Mouse (Mus musculus) adrenal gland, postnatal 14 days (tissue): Measurements from ENCODE around the gene Kcnk5. TPM values are rescaled to one million over a fixed set of nuclear protein-coding genes. Genes with fewer than 3 reads are reported as not detected.

ENCODE experiments used
- DNase-seq: peaks from one replicate; pipeline ENCODE4 v3.0.0; 2021; ENCODE audit warnings: mixed read lengths
- total RNA-seq: library from RNA; stranded (reverse); gene quantifications from 2 replicates; pipeline ENCODE4 v1.2.3, GENCODE M21; 2021

The Kcnk5 gene
- total RNA-seq, 1 experiment from 2014 or later: 14.2 TPM

DNA sequence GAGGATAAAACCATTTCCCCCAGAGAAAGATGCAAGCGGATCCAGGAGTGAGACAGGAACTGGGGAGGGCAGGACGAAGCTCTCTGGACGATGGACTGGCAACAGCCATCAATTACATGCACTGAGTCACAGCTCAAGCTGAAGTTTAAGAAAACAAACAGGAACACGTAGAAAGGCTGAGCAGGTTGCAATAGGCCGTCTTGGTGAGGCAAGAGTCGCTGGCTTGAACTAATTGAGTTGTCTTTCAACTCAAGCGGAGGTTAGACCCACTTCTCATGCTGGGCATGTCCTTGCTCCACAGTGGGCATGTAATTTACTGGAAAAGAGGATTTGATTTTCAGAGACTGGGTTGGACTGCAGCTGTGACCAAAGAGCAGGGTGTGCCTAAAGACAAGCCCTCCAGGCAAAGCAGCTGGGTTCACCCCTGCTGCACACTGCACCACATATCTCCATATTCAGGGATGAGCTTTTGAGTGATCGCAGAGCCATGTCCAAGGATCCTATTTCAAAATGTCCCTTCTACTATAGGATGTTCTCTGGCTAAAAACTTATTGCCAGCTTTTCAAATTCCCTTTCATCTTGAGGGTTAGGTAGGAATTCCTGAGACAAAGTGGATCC, 19.6 kb upstream of the Kcnk5 start:
- DNase-seq: peak; percentile 44

DNA sequence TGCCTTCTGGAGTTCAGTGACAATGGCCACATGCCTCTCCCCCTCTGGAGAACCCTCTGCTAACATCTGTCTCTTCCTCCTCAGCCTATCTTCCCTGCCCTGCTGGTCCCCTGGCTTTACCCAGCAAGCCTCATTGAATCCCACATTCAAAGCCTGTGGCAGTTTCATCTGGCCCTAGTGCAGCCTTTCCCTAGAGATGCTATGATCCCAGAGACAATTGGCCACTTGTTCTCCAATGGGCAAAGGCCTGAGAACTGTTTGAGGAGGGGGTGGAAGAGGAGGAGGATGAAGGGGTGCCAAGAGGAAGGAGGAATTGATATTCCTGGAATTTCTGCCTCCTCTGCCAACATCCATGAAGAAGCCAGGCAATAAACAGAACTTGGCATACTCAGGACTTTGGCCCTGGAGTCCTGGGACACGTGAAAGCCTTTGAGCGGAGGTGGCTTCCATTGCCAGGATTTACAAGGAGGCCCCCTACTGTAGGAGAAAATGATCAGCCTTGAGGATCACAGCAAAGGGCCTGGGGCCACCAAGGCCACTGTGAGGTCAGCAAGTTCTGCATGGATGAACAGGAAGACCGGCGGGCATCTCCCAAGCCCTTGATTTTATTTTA, 11.6 kb upstream of the Kcnk5 start:
- no peak for DNase-seq

DNA sequence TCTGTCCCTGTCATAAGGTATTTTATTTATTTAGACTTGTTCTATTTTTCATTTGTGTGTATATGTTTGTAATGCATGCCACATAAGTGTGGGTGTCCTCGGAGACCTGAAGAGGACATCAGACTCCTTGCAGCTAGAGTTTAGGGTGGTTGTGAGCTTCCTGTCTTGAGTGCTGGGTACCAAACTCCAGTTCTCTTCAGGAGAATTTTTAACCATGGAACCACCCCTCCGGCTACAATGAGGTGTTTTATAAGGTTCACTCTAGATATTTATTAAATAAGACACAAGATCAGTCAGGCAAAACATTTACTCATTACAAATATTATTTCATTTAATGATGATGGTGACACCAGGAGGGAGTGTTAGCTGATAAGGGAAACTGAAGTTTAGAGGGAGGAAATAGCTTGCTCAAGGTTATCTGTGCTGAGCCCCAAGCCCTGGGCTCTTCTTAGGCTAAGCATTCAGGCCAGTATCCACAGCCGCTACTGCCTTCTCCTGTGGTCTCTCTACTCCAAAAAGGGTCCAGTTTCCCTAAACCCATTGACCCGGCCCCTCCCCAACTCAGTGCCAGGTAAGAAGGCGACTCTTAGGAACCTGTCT, 9.6 kb upstream of the Kcnk5 start:
- no peak for DNase-seq

DNA sequence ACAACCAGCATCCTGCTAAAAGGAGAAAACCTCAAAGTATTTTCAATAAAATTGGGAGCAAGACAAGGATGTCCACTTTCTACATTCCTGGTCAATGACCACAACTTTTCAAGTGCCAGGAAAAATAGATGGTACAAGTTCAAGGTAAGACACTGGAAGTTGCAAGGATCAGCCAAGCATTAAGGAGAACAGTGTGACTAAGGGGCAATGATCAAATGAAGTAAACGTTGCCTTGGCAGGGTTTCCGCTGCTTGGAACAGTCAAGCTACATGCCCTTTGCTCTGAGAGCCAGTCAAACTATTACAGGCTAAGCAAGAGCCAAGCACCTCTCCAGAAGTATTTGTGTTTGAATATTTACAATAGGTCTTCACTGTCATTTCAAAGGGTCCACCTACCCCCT, 8.1 kb upstream of the Kcnk5 start:
- peak; percentile 18 for DNase-seq

DNA sequence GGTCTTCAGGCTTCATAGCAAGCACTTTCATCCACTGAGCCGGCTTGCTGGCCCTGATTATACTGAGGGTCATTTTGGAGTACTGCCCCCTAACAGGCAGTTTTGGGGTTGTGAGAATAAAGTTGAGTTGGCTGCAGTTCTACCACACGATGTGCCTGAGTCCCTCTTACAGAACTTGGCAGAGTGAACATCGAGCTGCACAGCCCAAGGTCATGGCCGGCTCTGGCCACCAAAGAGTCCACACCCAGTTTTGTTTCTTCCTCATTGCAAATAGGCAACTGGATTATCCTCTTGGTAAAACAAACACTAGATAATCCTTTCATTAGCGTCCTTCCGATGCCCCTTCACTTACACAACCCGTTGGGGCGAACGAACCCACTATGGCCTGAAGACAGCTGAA, 3.8 kb upstream of the Kcnk5 start:
- peak; percentile 42 for DNase-seq

DNA sequence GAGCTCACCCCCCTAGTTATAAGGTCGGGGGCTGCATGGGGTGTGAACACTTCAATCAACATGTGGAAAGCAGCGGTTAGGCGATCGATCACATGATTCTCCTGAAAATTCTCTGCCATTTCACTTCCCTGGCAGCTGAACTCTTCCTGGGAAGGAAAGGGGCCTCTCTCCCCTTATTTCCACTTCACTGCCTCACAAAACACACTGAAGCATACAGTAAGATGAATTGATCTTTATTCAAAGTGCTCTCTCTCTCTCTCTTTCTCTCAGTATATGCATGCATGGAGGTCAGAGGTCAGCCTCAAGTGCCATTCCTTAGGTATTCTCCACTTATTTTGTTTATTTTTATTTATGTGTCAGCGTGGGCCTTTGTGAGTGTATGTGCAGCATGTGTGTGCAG, 2.1 kb upstream of the Kcnk5 start:
- no peak for DNase-seq

DNA sequence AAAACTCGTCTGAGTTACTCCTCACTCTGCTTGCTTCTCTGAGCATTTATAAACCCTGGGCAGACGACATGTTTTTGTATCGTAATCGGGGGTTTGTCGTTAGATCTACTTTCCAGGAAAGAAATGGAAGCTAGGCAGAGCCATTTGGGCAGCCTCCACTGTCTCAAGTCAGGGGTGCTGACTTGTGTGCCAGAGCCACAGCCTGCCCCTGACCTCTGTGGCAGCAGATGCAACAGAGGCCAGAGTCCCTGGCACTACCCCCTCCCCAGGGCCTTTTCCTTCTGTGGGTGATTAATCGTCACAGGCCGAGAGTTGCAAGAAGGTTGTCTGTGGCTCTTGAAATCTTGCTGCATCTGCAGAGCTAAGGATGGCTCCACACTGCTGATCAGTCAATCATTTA, 987 bp upstream of the Kcnk5 start:
- DNase-seq: no peak

DNA sequence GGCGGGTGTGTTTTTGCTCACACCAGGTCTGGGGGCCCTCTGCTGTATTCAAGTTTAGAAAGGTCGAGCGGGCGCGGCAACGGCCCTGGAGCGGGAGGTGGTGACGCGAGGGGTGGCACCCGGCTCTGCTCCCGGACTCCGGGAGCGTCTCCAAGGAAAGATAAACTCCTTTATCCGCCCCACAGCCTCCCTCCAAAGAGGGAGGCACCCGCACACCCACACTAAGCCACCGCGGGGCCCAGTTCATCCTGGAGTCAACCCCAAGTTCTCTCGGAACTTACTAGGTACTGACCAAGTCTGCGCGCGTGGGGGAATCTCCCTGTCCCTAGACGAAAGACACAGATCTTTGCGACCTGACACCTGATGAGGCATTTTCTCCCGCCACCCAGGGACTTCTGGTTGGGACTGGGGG, 852 bp downstream of the Kcnk5 start:
- DNase-seq: peak; percentile 63

DNA sequence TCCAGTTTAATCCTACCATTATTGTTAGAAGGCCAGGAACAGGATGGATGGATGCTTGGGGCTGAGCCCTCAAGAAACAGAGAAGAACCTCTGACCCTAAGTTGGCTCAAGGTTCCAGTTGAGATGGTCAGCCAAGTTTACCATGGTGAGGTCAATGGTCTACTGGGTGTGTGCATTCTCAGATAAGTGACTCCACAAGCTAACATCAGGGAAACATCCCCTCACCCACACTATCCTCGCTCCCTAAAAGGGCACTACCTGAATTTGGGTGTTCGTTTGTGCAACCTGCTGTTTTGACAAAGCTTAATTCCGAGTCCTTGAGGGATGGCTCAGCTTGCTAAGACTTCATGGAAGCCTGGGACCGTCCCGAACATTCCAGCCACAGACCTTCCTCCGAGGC, 1.3 kb downstream of the Kcnk5 start:
- no peak for DNase-seq

DNA sequence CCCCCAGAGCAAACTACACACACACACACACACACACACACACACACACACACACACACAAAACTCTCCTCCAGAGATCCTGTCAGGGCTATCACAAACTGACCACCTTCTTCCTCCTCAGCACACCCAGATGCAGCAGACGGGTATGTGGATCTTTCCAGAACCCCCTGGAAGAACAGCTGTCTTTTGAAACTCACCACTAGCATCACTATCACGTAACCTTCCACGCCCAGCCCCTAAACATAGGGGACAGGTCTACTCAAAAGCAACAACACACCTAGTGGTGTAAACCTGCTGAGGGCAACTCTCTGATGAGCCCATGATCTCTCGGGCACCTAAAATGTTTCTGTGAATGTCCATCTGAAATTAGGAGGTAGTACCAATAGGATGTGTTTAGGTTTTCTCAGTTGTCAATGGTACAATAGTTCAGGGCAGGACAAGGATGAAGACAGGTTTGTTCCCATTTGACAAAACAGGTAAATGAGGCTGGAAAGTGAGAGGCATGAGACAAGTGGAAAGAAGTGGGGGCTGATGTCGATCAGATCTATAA, 1.8 kb downstream of the Kcnk5 start:
- no peak for DNase-seq

DNA sequence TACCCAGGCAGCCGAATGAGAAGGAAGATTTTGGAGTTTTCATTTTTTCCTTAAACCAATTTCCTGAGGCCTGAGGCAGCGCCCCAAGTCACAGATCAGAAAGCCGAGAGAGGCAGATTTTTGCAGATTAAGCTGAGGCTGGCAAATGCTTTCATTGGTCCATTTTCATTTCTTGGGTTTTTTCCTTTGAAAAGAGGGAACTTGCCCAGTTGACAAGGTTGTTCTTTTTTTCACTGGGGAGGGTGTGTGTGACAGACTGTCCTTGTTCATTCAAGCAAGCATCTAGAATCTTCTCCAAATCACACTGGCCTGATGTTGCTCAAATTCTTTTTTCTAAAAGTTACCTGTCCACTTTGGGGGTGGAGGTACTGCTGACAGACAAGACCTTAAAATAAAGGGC, 2.5 kb downstream of the Kcnk5 start:
- no peak for DNase-seq

DNA sequence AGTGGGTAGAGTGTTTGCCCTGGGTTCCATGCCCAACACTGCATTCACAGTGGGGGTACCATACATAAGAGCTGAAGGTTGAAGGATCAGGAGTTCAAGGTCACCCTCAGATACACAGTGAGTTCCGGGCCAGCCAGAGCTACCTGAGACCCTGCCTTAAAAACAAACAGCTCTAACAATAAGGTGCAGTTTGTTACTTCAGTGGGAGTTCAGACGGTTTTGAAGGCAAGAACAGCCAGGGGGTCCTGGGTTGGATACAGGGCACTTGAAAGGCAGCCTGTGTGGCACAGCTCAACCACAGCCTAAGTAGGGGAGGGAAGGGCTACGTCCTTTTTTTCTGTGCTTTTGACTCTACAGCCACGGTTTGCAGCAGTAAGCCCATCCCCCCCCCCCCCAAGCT, 3.0 kb downstream of the Kcnk5 start:
- no peak for DNase-seq

DNA sequence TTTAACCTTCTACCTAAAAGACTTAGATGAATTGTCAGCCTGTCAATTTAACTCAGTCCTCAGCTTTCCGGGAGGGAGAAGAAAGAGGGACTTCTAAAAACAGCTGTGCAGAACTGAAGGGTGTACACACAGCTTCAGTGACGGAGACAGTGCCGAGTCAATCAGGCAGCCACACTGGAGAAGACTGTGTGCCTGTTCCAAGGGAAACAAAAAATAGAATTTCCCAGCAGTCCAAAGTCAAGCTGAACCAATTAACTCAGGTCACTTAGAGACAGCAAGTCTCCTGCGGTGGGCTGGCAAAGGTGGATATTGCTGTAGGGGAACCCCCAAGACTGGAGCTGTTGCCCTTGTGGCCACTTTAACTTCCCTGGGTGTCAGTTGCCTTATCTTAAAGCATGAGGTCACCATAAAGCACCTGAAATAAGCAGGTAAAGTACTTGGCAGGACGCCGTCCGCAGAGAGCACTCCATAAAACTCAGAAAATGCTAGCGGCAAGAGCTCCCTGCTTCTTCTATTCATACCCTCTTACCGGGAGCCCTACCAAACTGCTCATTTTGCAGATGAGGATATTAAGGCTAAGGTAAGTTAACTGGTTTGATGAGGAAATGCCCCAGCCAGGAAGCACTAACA, 4.0 kb downstream of the Kcnk5 start:
- DNase-seq: no peak

DNA sequence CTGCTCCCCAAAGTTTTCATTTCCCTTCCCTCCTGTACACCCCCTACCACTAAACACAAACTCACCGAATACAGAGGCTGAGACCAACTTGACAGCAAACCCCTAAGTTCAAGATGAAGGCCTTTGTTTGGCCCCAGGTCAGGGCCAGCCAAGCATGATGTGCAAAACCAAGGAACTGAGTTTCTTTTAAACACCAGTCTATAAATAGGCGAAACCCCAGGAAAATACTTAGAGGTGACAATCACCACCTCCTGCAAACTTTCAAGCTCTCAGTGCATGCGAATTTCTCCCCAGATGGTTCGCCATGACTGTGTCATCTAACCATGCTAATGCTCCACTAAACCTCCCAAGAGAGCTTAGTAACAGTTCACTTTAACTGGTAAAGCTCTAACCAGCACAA, 5.9 kb downstream of the Kcnk5 start:
- no peak for DNase-seq

DNA sequence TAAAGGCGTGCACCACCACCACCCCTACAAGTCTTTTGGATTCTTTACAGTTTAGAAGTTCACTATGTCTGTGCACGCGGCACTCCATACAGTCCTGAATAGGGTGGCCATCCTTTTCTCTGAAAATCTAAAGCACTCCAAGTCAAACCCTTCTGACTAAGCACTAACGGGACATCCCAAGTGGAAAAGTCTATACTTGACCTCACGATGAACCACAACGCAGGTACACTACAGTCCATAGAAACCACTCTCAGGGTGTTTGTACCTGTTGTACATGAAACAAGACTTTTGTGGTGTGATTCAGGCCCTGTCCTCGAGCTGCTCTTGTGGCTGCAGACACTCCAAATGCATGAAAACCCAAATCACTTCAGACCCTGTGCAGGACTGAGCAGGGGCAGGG, 6.5 kb downstream of the Kcnk5 start:
- DNase-seq: no peak

DNA sequence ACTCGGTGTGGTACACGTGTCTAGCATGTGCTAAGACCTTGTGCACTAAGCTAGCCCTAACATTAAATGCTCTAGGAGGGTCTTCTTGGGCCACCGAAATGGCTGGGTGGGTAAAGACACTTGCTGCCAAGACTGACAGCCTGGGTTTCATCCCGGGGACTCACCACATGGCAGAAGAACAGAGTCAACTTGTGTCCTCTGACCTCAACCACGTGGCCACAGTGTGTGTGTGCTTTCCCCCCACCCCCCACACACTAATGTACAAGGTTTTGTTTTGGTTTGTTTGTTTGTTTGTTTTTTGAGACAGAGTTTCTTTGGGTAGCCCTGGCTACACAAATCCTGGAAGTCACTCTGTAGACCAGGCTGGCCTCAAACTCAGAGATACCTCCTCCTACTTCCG, 6.9 kb downstream of the Kcnk5 start:
- DNase-seq: no peak

DNA sequence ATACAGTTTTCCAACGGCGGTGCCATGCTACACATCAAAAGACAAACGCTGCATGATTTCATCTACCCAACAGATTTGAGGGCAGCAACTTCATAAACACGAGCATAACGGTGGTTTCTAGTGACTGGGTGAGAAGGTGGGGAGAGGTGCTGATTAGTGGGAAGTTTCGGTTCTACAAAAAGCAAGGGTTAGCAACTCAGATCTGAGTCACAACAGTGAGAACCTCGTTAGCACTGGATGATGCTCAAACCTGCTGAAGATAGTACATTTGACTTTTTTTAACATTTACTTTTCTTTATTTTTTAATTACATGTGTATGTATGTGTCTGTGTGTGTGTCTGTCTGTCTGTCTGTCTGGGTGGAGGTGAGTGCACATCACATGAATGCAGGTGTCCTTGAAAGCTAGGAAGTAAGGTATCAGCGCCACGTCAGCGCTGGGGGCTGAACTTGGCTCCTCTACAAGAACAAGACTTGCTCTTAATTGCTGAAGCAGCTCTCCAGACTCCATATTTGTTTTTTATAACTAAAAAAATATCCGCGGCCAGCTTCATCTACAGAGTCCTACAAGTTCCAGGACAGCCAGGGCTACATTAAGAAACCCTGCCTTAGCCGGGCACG, 7.6 kb downstream of the Kcnk5 start:
- no peak for DNase-seq

DNA sequence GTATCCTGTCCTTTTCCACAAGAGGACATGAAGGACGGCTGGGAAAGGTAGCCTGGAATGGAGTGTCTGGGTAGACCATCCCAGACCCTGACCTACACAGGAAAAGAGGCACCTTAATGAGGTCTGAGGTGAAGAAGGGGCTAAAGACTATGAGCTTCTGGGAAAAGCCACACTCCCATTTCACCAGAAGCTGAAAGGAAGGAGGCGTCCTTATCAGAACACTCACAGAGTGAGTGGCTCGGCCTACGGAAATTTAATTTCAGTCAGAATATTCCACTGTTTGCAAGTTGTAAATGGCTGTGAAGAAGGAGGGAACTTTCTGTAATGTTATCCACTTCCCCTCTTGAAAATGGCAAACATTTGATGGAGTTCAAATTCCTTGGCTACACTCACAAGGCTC, 8.7 kb downstream of the Kcnk5 start:
- DNase-seq: no peak

DNA sequence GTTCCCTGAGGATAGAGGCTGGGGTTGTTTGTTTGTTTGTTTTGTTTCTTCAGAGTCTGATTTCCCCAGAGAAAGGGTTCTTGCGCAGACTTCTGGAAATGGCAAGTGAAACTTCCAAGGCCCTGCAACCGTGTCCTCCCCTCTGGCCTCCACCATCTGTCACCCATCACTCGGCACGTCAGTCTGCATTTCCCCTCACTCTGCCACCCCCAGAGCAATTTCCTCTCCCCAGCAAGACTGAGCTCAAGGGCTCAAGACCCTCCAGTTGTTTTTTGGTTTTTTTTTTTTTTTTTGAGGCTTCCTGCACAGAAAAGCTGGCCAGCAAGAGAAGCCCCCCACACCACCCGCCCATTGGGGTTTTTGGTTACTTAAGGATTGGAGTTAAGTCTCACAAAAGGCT, 9.1 kb downstream of the Kcnk5 start:
- no peak for DNase-seq

DNA sequence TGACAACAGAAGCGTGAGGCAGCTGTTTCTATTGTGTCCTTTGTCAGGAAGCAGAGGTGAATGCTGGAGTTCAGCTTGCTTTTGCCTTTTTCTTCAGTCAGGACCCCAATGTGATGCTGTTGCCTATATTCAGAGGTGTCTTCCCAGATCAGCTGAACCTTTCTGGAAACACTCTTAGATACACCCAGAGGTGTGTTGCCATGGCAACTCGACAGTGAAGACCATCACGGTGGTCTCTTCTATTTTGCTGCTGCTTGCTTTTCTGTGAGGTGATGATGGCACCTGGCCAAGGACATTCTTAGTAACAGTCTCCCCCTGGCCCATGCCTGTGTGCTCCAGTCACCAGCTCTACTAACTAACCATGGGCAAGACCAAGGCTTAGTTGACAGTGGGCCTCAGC, 9.8 kb downstream of the Kcnk5 start:
- DNase-seq: no peak

DNA sequence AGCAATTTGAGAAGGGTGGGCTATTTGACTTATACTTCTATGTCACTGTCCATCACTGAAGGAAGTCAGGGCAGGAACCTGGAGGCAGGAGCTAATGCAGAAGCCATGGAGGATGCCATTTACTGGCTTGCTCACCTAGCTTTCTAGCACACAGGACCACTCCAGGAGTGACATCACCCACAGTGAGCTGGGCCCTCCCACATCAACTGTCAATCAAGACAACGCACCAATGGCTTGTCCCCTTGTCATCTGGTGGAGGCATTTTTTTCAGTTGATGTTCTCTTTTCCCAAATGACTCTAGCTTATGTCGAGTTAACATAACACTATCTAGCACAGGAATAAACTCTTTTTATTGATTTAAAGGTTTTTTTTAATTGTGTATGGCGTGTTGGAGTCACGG, 12.4 kb downstream of the Kcnk5 start:
- no peak for DNase-seq

DNA sequence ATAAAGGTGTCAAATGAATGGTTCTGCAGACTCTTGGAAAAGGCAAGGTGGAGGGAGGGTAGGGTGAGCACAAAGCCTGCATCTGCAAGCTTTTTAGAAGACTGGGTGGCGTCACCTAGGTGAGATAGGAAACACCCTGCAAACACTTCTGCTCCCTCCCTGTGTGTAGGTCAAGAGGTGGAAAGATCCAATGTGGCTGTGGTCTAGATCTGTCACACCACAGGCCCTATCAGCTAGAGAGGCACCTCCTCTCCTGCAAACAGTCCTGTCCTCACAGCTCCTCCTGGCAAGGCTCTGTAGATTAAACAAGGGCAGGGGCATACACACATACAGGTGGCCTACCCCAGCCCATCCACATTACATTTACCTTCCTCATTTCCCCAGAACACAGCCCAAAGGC, 13.1 kb downstream of the Kcnk5 start:
- DNase-seq: no peak

DNA sequence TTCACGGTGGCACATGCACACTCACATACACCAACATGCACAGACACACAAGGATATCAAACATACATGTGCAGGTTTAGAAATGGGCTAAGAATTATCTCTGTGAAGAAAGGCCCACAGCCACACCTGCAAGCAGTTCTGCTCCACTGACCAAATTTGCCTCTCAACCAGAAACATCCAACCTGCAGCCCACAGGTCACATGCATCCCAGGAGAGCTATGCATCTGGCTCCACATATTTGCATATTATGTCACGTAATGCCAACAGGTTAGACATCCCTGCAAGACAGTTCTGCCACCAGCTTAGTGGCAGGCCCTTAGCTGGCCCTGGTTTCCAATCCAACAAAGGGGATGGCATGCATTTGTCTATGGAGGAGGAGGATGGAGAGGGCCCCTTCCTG, 13.6 kb downstream of the Kcnk5 start:
- DNase-seq: no peak
